Mouse (Mus musculus): ENCODE measurements at regions not wholly inside any gene's neighbourhood (a gene's known extent, or its start where the extent isn't known, plus 50 kb on each side); places are given as distances from the start of the nearest gene placed in this dataset.

DNA sequence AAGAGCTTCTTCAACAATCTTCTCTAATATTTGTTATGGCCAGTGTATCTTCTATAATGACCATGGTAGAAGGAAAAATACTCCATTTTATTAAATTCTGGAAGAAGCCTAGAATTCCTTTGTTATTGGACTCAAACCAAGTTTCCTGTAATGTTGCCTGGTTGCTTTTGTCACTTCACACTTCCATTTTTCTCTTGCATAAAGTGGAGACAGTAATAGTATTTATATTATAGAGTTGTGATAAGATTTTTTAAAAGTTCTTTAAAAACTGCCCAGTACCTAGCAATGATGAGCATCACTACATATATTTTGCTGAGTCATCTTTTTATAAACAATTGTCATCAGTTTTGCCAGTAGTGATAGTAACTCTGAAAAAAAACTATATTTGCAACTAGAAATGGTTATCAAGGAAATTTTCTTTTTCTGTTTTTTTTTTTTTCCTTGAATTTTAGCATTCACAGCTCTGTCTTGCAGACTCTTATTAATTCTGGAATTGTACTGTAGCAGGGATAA lies 415.2 kb upstream of the Aga start:
- no peak for DNase-seq (ENCODE audit: extremely low spot score in 1 of 2, low spot score in 1 of 2)

DNA sequence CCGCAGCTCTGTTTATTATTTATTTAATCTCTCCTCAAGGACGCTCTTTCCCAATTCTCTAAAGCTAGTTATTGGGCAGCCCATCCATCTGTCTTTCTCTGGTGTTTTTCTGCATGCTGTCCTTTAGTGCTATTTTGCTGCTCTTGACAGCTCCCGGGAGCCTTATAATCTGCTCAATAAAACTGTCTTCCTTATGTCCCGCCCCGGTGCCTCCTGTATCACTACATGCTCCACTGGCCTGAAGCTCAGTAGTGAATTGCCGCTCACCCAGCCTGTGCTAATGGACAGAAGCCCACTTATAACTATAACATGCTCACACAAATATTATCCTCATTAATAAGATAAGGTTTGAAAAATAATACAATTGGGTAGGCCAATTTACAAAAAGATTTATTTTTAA lies 371.5 kb upstream of the Aga start:
- no peak for DNase-seq (ENCODE audit: extremely low spot score in 1 of 2, low spot score in 1 of 2)

DNA sequence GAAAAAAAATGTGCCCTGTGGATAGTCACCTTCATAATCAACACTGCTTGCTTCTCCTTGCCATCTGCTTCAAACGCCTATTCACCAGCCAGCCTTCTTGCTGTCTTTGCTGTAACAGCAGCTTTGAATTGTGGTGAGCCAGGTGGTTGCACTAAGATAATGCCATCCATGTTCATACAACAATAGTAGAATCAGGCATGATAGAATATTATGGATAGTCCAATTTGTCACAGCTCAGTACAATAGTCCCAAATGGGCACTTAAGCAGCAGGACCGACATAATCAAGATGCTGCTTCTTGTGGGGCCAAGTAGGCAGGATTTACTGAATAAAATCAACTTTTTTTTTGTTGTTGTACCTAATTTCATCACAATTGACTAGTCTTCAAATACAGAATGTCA lies 362.6 kb upstream of the Aga start:
- no peak for DNase-seq (ENCODE audit: extremely low spot score in 1 of 2, low spot score in 1 of 2)

DNA sequence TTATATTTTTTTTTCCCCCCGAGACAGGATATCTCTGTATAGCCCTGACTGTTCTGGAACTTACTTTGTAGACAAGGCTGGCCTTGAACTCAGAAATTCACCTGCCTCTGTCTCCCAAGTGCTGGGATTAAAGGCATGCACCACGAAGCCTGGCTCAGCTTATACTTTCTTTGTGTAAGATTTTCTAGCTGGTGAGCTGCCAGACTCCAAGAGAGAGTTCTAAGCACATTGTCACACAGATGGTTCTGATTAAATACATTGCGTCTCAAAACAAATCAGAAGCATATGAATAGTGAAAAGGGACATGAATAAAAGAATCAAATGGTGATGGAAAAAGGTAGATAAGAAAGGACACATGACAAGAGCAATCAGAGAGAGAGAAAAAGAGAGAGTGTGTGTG lies 347.5 kb upstream of the Aga start:
- DNase-seq (ENCODE audit: extremely low spot score in 1 of 2, low spot score in 1 of 2): no peak

DNA sequence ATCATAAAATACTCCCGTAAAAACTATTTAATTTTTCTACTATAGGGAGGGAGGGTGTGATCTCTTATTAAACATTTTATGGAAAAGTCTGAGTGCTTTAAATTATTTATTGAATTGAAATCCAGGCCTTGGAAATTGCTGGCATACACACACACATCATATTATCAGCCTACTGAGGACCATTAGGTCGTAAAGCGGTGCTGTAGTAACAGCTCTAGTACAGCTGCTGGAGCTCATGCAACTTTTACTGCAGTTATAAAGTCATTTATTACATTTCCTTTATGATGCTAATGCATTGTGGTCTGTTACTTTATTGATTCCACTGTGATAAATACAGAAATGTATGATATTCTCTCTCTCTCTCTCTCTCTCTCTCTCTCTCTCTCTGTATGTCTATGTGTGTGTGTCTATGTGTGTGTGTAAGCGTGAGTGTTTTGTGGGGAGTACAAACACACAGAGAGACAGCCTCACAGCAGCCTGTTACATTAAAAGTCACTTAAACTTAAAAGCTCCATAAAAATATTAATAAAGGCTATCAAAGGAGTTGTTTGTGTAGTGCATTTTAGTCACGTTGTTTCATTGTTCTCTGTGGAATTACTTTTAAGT lies 339.7 kb upstream of the Aga start:
- no peak for DNase-seq (ENCODE audit: extremely low spot score in 1 of 2, low spot score in 1 of 2)

DNA sequence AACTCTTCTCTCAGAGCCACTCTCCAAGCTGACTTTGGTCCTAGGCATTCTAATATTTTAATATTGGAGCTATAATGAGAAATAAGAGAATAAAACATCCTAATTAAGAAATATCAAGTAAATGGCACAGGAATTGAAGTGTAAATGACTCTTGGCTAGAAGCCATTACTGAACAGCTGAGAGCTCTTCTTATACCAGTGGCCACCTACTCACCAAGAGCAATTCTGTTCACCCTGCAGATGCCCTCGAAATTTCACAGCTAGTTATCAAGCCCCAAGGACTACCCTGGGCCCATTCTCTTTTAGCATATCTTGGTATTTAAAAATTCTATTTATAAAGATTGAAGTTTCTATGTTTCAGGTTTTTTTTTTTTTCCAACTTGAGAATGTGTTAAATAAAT lies 319.0 kb upstream of the Aga start:
- DNase-seq (ENCODE audit: extremely low spot score in 1 of 2, low spot score in 1 of 2): peak in 1 of 2 experiments; percentile 4

DNA sequence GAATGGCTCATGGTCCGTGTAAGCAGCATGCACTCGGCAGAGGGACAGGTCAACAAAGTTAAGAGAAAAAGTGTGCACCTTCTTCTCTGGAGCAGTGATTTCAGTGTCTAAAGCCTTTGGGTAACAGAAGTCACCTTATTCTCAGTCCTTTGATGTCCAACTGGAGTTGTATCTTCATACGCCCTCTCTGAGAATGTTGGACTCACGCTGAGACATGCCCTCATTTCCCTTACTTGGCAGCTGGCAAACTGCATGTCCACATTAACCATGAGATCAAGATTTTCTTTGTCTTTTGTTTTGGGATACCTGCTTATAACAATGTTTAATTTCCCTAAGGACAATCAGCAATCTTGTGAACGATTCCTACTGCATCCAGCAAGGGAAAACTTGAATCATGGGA lies 289.3 kb upstream of the Aga start:
- no peak for DNase-seq (ENCODE audit: extremely low spot score in 1 of 2, low spot score in 1 of 2)

Measured in frontal cortex, adult 2 months (tissue).